Mouse (Mus musculus) mouse embryonic stem cell (cell line): Measurements from ENCODE around the gene A430078G23Rik.

Source experiments
- in situ Hi-C, 2 experiments: fragments of 300-500 bp; cut with MboI; formaldehyde crosslinking; loops; 1 replicate in 1 of 2; 3 replicates in 1 of 2; pipeline ENCODE4 v1.14.3; 2019 to 2020; ENCODE audit warnings: low sequenced_read_pairs in 2 of 2, low pct_unique_long_range_greater_than_20kb in 1 of 2, mixed read lengths in 1 of 2; ENCODE audit not compliant: unreplicated experiment in 1 of 2

The A430078G23Rik gene

DNA sequence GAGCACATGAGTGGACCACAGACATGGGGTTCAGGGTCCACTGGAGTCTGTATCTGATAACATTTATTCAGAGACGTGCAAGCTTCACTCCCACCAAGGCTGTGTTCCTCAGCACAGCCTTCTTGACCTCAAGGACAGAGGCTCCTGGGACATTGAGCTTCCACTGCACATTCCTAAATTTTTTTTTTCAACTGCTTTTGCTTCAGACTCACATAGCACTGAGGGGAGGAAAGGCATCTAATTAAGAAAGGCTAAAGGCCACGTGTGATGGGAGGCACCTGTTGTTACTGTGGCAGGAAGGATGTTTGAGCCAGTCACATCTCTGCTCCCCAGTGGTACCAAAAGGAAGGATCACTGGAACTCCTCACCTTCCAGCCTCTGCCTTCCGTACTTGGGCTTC, 77.9 kb downstream of the A430078G23Rik start:
- in situ Hi-C loops: no loop called here

DNA sequence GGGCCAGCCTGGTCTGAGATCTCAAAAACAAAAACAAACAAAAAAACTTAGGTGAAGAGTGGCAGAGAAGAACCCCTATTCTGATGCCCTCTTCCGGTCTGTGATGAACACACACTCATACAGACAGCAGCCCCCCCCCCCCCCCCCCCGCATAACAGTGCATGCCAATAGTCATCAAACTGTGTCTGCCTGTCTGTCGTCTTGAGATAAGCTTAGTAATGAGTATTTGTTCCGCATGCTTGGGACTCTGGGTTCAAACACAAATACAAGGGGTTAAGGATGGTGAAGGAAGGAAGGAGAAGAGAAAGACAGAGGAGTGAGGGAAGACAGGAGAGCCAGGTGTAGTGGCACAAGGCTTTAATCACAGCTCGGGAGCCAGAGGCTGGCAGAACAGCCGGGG, 83.3 kb downstream of the A430078G23Rik start:
- in situ Hi-C loops: no loop called here

DNA sequence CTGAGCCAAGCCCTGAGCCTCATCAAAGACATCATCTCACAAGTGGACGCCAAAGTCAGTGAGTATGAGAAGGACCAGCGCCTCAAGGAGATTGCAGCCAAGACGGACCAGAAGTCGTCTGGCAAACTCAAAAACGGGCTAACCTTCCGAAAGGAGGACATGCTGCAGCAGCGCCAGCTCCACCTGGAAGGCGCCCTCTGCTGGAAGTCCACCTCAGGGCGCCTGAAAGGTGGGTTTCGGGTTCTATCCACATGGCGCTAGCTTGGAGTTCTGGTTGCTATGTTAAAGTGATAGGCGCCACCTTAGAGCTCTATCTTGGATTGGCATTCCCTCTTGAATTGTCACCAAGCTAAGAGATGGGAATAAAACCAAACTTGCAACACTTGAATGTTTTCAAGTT, 86.3 kb downstream of the A430078G23Rik start:
- in situ Hi-C loops: no loop called here
